Mouse (Mus musculus): Measurements from ENCODE around the gene Rbm18. TPM values are rescaled to one million over a fixed set of nuclear protein-coding genes. Genes with fewer than 3 reads are reported as not detected.

Gene Rbm18
- 69.1 TPM for polyA plus RNA-seq (2017; shearing (Covaris generic))

DNA sequence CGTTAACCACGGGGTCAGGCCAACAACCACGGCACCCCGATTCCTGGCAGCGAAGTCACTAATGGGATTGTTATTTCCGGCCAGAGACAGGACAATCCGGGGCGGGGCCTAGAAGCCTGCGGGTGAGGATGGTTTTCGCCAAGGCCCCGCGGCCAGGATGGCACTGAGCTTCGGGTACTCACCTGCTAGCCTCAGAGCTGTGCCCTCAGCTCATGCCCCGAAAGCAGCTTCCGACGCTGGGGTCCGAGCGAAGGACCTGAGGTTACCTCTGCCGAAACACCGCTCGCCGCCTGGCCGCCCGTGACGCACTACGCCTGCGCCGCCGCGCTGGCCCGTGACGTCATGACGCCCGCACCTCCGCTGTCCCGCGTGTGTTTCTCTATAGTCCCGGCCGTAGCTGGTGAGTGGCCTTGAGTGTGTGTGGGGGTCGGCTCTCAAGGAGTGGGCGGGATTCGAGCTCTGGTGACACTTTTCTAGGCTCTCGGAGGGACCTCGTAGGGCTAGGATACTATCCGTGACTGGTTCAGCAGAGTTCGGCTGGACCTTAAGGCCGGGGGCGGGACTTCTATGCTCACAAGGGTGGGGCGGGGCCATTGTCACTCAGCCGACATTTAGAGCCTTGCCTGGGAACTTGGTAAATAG is at the start of gene Rbm18, which contains the start of gene Mrrf:
TSS of gene Rbm18 (minus strand) at position 474 of the 642 bp plus-strand sequence.
TSS of gene Mrrf (plus strand) at position 90 of the 642 bp plus-strand sequence.

DNA sequence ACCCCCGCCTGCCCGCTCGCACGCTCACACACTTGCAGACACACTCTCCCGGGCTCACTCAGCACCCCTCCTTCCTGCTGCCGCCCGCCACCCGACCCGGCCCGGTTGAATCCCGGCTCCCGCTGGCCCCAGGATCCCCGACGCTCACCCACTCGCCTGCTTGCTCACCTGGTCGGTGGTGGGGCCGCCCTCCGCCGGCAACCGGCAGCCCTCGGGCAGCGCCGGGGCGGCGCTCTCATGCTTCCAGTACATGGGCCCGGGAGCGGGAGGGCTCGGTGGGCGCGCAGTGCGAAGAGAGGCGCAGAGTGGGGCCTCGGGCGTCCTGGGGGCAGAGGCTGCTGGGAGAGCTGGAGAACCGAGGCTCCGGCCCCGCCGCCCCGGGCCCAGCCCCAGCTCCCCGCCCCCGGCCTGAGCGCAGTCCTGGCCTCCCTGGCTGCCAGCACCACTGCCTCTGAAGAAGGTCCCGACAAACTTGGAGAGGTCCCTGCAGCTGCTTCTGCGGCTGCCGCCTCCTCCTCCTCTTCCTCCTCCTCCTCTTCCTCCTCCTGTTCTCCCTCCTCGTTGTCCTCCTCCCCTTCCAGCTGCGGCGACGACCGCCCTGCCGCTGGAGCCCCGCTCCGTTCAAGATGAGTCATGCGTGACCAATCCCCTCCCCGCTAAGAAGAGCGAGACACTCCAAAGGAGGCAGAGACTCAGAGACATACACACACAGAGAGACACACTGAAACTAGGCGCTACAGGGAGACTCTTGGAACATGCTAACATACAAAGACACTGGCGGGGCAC is 31.4 kb downstream of the Rbm18 start, which contains the start of gene Lhx6:
TSS of gene Lhx6 (minus strand) at position 453 of the 786 bp plus-strand sequence.

Other genes starting within 250 kb of the Rbm18 start
- gene Ttll11, start 156.9 kb downstream of the Rbm18 start, polyA plus RNA-seq (2017; shearing (Covaris generic)), result not detected
- gene Ndufa8, start 87.4 kb downstream of the Rbm18 start, polyA plus RNA-seq (2017; shearing (Covaris generic)), result 158 TPM
- not detected for gene Morn5, start 87.3 kb downstream of the Rbm18 start, polyA plus RNA-seq (2017; shearing (Covaris generic))
- gene Lhx6, start 31.4 kb downstream of the Rbm18 start, polyA plus RNA-seq (2017; shearing (Covaris generic)), result not detected
- 15.0 TPM for gene Mrrf, start 384 bp downstream of the Rbm18 start, polyA plus RNA-seq (2017; shearing (Covaris generic))
- 3.4 TPM for gene Ptgs1, start 93.7 kb upstream of the Rbm18 start, polyA plus RNA-seq (2017; shearing (Covaris generic))
- gene Olfr338, start 236.7 kb upstream of the Rbm18 start, polyA plus RNA-seq (2017; shearing (Covaris generic)), result 0.05 TPM

Measured in inflammation-experienced regulatory T-cells, adult 16 weeks (primary cell).